ENCODE assay signal across 1 mouse cellular context in genomic region chr3:36496746-36497145, GRCm38 (mm10).
TF ChIP-seq lines count a peak whose summit lies in the region.

No protein-coding gene starts in this region.

TF ChIP-seq in MEL, 35 proteins besides CTCF, POLR2A, EP300 and RAD21 (continued from another document):
- TF ChIP-seq ZC3H11A (IDR thresholded peaks at IDR 0.05; ENCODE audit: low read depth, low read length), result peak; percentile 78
